Mouse (Mus musculus): ENCODE data around the gene Gosr1.
"Not testable (repeated sequence)": the region's sequence is repeated elsewhere in the genome, so short reads cannot be mapped to it uniquely, and the experiment has no call there.

Gene Gosr1

DNA sequence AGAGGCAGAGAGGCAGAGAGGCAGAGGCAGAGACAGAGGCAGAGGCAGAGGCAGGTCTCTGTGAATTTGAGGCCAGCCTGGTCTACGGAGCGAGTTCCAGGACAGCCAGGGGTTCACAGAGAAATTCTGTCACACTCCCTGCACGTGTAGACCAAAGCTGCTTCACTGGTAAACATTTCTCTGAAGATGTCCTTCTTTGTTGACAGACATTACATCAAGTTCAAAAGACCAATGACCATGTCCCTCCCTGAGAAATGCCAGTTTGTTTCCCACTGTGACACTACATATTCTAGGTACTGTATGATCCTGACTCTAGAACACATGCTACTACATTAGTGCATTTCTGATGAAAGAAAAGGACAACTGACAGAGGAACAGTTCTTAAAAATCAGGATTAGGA lies 32.7 kb downstream of the Gosr1 start:
- DNase-seq, result no peak

GRCm38 (mm10) chr11:76728093-76728492 lies 35.3 kb downstream of the Gosr1 start:
- no peak for DNase-seq

GRCm38 (mm10) chr11:76723911-76724310 lies 39.5 kb downstream of the Gosr1 start:
- no peak for DNase-seq

- no peak for DNase-seq
Observed at GRCm38 (mm10) chr11:76717000-76717399, 46.4 kb downstream of the Gosr1 start.

GRCm38 (mm10) chr11:76709625-76710452 lies 53.5 kb downstream of the Gosr1 start:
- peak; percentile 71 for DNase-seq

GRCm38 (mm10) chr11:76708881-76709280 lies 54.5 kb downstream of the Gosr1 start:
- no peak for DNase-seq

- no peak for DNase-seq
Observed at GRCm38 (mm10) chr11:76708066-76708465, 55.3 kb downstream of the Gosr1 start.

GRCm38 (mm10) chr11:76707656-76708055 lies 55.7 kb downstream of the Gosr1 start:
- no peak for DNase-seq

DNA sequence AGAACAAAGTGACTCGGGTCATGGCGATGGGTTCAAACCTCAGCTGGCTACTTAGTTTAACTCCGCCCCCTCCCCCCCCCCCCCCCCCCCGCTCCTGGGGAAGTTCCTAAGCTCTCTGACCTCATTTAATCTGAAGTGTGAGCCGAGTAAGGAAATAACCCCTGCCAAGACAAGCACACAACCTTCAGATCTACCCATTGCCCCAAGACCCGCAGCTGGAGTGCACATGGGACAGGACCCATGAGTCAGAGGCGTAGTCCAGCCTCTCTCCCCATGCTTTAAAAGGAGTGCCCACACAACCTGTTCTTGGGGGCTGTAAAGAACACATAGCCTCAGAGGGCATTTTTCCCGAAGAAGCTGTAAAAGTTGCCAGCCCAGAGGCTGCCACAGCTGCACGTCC lies 63.8 kb downstream of the Gosr1 start:
- no peak for DNase-seq

GRCm38 (mm10) chr11:76695810-76696209 lies 67.6 kb downstream of the Gosr1 start:
- DNase-seq, result no peak

DNA sequence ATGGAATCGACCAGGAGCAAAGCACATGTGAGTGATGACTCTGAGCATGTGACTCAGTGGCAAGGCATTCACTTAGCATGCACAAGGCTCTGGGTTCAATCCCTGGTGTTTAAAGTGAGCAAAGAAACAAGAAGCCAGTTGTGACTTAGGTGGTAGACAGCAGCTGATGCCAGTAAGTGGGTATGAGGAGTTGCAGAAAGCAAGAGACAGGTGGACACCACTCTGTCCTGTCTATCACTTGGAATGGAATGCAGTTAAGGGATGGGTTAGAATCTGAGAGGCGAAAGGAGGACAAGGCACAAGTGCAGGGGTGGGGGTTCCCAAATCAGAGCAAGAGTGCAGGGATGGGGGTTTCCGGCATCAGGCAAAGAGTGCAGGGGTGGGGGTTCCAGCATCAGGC lies 71.3 kb downstream of the Gosr1 start:
- DNase-seq, result no peak

DNA sequence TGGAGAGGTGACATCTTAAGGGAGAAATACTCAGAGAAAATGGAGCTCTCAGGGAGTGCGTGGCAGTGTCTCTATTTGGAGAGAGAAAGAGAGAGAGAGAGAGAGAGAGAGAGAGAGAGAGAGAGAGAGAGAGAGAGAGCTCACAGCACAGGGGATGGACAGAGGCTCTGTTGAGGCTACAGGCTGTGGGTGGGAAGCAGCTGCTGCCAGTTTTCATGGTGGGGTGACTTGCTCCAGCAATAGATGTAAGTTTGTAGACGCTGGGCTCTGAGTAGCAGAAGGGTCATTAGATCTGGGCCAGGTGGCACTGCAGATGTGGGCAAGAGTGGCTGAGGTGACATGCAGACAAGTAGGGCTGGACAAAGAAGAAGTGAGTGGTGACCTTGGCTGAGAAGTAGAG lies 77.8 kb downstream of the Gosr1 start:
- DNase-seq, result no peak

DNA sequence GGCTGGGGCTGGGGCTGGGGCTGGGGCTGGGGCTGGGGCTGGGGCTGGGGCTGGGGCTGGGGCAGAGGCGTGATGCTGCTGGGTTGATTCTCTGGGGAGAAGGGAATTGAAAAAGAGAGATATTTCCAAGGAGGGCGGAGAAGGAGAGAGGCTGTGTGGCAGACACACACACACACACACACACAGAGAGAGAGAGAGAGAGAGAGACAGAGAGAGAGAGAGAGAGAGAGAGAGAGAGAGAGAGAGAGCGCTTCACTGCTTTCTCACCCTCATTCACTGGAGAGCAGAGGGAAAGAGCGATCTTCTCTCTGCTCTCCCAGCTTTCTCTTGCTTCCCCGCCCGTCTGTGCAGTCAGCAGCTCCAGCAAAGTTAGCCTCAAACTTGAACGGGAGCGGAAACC lies 83.9 kb downstream of the Gosr1 start, which contains the start of gene Trarg1:
TSS of gene Trarg1 (plus strand) at position 301 of the 400 bp plus-strand sequence.
- DNase-seq, result not testable (repeated sequence)

All from retina, postnatal 1 day (tissue).